Mouse (Mus musculus) frontal cortex, adult (tissue): ENCODE measurements around the gene Spdl1.

Experiments used
- ATAC-seq: cut with Nextera tagmentation; 2 replicates; pipeline ENCODE4 v1.9.2; 2017; ENCODE audit warnings: mild to moderate bottlenecking, moderate library complexity, mixed read lengths; ENCODE audit not compliant: low TSS enrichment

The Spdl1 gene

DNA sequence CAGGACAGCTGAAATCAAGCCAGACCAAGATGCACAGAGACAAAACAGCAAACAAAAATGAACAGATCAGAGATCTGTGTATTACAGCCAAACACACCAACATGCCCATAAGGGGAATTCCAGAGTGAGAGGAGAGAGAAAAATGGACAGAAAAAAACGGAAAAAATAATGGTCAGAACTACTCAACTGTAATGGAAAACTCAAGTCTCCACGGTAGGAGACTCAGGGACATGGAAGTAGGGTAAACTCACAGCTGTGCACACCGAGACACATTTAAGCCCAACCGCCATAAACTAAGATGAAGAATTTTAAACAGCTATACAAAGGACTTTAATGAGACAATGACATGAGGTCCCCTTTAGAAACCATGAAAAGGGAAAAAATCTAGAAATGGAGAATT is 73.9 kb downstream of the Spdl1 start:
- ATAC-seq: no peak
